Mouse (Mus musculus): ENCODE results near the gene Cfap61. TPM values are rescaled to one million over a fixed set of nuclear protein-coding genes. Genes with fewer than 3 reads are reported as not detected.

Cfap61 gene
- polyA plus RNA-seq, 1 experiment from 2014 or later: 2.2 TPM

DNA sequence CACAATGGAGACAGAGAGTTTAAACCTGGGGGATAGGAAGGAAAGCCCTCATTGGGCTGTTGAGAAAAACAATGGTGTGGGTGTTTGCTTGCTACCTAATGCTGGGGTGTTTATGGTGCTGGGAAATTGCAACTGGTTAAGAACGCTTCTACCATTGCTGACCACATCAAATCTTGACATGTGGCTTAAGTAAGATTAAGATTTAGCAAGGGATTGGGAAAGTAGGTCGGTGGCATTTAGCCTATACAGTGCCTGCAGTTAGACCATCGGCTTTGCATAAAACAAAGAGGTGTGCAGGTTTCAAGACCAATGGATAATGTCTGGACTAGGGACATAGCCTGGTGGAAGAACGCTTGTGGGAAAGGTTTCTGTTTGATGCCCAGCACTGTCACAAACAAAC is 113.1 kb downstream of the Cfap61 start:
- H3K4me1 ChIP-seq (replicated peaks): peaks cover 24% of the 10 kb centered on the region
- H3K27ac ChIP-seq (replicated peaks): no peak overlapping the region
- 86% methylated on average over 4 of the region's 4 CpGs for WGBS

GRCm38 (mm10) chr2:146048221-146048829 is 113.7 kb downstream of the Cfap61 start:
- H3K27ac ChIP-seq (replicated peaks): no peak overlapping the region
- no peaks in the 10 kb centered on the region for H3K9me3 ChIP-seq
- H3K4me1 ChIP-seq (replicated peaks): peaks cover 24% of the 10 kb centered on the region
- no peak for ATAC-seq (ENCODE audit: low read depth)
- H3K27me3 ChIP-seq: peaks cover 15% of the 10 kb centered on the region
- 59% methylated on average over 17 of the region's 17 CpGs for WGBS
- no peak overlapping the region for H3K4me3 ChIP-seq
- no peaks in the 10 kb centered on the region for H3K36me3 ChIP-seq
- H3K9ac ChIP-seq: no peak overlapping the region
- no peak overlapping the region for H3K4me2 ChIP-seq

More for the DNA sequence above, 113.1 kb downstream of the Cfap61 start:
- Histone ChIP-seq H3K36me3 (no peaks in the 10 kb centered on the region), H3K4me2 (no peak overlapping the region), H3K27me3 (peaks cover 15% of the 10 kb centered on the region), H3K4me3 (no peak overlapping the region), H3K9me3 (no peaks in the 10 kb centered on the region), H3K9ac (no peak overlapping the region)
- ATAC-seq (ENCODE audit: low read depth): no peak

GRCm38 (mm10) chr2:146049339-146049738 is 114.8 kb downstream of the Cfap61 start:
- WGBS: 79% methylated on average over 5 of the region's 5 CpGs
- H3K27ac ChIP-seq (replicated peaks): no peak overlapping the region
- H3K4me1 ChIP-seq (replicated peaks): peaks cover 19% of the 10 kb centered on the region
- peaks cover 16% of the 10 kb centered on the region for H3K27me3 ChIP-seq
- no peaks in the 10 kb centered on the region for H3K36me3 ChIP-seq
- no peak overlapping the region for H3K9ac ChIP-seq
- no peaks in the 10 kb centered on the region for H3K9me3 ChIP-seq
- H3K4me3 ChIP-seq: no peak overlapping the region
- no peak overlapping the region for H3K4me2 ChIP-seq
- no peak for ATAC-seq (ENCODE audit: low read depth)

DNA sequence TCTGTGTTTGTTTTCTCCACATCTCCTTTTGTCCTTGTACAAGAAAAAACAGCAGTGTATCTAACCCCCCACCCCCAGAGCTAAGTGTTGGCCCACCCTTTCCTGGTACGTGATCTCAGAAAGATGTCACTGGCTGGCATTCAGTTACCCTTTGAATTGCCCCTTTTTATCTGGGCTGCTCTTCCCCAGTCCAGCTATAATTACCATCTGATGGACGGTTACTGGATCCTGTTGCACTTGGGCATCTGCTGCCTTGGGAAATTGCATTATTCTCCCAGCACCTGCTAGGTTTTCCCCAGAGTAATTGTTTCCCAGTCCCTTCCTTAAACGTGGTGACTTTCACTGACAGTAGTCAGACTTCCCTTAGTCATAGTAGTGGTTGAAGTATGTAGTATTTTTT is 115.5 kb downstream of the Cfap61 start:
- no peaks in the 10 kb centered on the region for H3K36me3 ChIP-seq
- H3K9ac ChIP-seq: no peak overlapping the region
- H3K9me3 ChIP-seq: no peaks in the 10 kb centered on the region
- no peak overlapping the region for H3K4me3 ChIP-seq
- H3K4me1 ChIP-seq (replicated peaks): peaks cover 12% of the 10 kb centered on the region
- no peak overlapping the region for H3K27ac ChIP-seq (replicated peaks)
- 21% methylated on average over 3 of the region's 3 CpGs for WGBS
- H3K27me3 ChIP-seq: peaks cover 17% of the 10 kb centered on the region
- ATAC-seq (ENCODE audit: low read depth): no peak
- H3K4me2 ChIP-seq: no peak overlapping the region

DNA sequence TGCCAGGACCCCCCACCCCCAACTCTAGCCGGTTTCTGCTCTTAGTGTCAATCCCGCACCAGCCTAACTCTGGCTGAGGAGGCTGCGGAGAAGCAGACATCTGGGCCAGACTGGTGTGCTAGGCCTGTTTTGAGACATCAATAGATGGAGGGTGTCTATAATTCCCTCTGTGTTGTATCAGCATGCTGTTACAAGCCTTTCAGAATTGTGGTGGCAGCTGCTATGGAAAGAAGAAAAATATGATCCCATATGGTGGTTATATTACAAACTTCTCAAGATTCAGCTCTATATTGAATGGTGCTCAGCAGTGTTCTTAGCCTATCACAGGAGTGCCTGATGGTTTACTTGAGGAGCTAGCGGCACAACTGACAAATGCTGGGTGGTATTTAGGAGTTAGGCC is 116.8 kb downstream of the Cfap61 start:
- H3K27me3 ChIP-seq: peaks cover 17% of the 10 kb centered on the region
- H3K4me2 ChIP-seq: no peak overlapping the region
- no peak overlapping the region for H3K4me3 ChIP-seq
- no peaks in the 10 kb centered on the region for H3K4me1 ChIP-seq (replicated peaks)
- WGBS: 84% methylated on average over 4 of the region's 4 CpGs
- H3K27ac ChIP-seq (replicated peaks): no peak overlapping the region
- no peaks in the 10 kb centered on the region for H3K36me3 ChIP-seq
- H3K9me3 ChIP-seq: no peaks in the 10 kb centered on the region
- no peak overlapping the region for H3K9ac ChIP-seq
- ATAC-seq (ENCODE audit: low read depth): no peak

DNA sequence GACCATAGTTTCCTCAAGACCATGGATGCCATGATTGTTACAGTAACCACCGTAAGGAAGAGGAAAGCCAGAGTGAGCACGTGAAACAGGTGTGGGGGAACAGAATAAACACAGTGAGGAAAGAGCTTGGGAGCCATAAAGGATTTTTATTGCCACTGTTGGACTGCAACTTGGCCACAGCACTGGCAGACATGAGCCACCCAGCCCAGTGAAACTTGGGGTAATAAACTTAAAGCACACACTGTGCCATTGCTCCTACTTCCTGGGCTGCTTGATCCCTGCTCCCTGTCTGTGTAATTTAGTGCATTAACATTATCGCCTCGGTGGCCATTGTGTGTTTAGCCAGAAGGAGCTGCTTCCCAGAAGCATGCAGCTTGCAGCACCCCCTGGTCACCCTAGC is 122.5 kb downstream of the Cfap61 start:
- no peak overlapping the region for H3K9ac ChIP-seq
- ATAC-seq (ENCODE audit: low read depth): no peak
- peaks cover 28% of the 10 kb centered on the region for H3K4me1 ChIP-seq (replicated peaks)
- H3K4me2 ChIP-seq: no peak overlapping the region
- WGBS: 38% methylated on average over 4 of the region's 4 CpGs
- H3K4me3 ChIP-seq: no peak overlapping the region
- no peaks in the 10 kb centered on the region for H3K9me3 ChIP-seq
- H3K27ac ChIP-seq (replicated peaks): no peak overlapping the region
- H3K36me3 ChIP-seq: no peaks in the 10 kb centered on the region
- H3K27me3 ChIP-seq: peaks cover 5% of the 10 kb centered on the region; the same call in 1 of the 2 replicates

GRCm38 (mm10) chr2:146058791-146059190 is 124.2 kb downstream of the Cfap61 start:
- Histone ChIP-seq H3K27me3 (peaks cover 5% of the 10 kb centered on the region; the same call in 1 of the 2 replicates), H3K36me3 (no peaks in the 10 kb centered on the region), H3K4me3 (no peak overlapping the region), H3K9me3 (no peaks in the 10 kb centered on the region), H3K4me1 (replicated peaks) (peaks cover 45% of the 10 kb centered on the region), H3K9ac (no peak overlapping the region), H3K27ac (replicated peaks) (no peak overlapping the region), H3K4me2 (no peak overlapping the region)
- WGBS: 37% methylated on average over 3 of the region's 3 CpGs
- ATAC-seq (ENCODE audit: low read depth): no peak

DNA sequence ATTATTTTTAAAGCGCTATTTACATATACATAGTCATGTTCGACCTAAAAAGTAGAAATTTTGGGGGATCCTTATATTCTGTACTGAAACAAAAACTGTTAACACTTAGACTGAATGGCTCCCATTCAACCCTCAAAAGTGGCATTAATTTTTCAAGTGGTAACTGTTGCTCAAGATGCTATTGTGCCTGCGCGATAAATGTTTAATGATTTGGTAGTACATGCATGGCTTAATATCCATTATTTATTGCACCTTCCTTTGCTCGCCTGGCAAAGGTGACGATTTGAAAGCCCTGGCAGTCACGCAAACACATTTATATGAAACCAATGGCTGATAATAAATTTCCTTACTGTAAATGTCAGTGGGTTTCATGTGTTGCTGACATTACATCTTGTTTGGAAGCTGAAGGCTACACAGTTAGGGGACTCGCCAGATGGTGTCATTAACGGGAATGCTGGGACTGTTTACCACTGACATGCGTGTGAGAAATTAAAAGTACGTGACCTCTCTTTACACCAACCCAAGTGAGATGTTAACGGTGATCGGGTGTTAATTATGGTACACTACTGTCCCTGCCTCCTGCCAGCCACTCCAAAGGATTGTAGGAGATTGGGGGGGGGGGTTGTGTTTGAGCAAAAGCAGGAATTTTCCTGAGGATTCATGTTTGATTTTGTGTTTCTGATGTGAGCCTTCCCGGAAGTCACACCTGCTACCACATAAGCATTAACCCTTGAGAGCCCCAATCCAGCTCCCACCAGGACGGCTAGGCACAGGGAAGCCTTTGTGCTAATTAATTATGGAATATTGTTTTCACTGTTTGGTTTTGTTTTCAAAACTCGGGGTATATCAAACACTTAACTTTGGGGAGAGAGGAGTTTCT is 127.1 kb downstream of the Cfap61 start:
- Histone ChIP-seq H3K27ac (replicated peaks) (0 out of 2 replicates have a peak overlapping the region, but pooled peaks have one; percentile 18), H3K9ac (0 out of 2 replicates have a peak overlapping the region, but pooled peaks have one; percentile 8), H3K4me3 (no peak overlapping the region), H3K4me1 (replicated peaks) (peaks cover 45% of the 10 kb centered on the region), H3K36me3 (no peaks in the 10 kb centered on the region), H3K4me2 (peak overlapping the region; percentile 47), H3K27me3 (no peaks in the 10 kb centered on the region), H3K9me3 (no peaks in the 10 kb centered on the region)
- ATAC-seq (ENCODE audit: low read depth): peak; percentile 79
- WGBS: 22% methylated on average over 16 of the region's 16 CpGs

GRCm38 (mm10) chr2:146062330-146063092 is 127.9 kb downstream of the Cfap61 start:
- WGBS: 7% methylated on average over 13 of the region's 13 CpGs
- H3K4me1 ChIP-seq (replicated peaks): peaks cover 45% of the 10 kb centered on the region
- H3K27me3 ChIP-seq: no peaks in the 10 kb centered on the region
- H3K9me3 ChIP-seq: no peaks in the 10 kb centered on the region
- 0 out of 2 replicates have a peak overlapping the region, but pooled peaks have one; percentile 8 for H3K9ac ChIP-seq
- H3K4me2 ChIP-seq: peak overlapping the region; percentile 47
- 0 out of 2 replicates have a peak overlapping the region, but pooled peaks have one; percentile 4 for H3K27ac ChIP-seq (replicated peaks)
- ATAC-seq (ENCODE audit: low read depth): no peak
- peak overlapping the region; percentile 6; the same call in 1 of the 2 replicates for H3K4me3 ChIP-seq
- no peaks in the 10 kb centered on the region for H3K36me3 ChIP-seq

GRCm38 (mm10) chr2:146063093-146064074 is 128.8 kb downstream of the Cfap61 start:
- H3K27ac ChIP-seq (replicated peaks): 0 out of 2 replicates have a peak overlapping the region, but pooled peaks have one; percentile 4

GRCm38 (mm10) chr2:146067364-146067763 is 132.8 kb downstream of the Cfap61 start:
- Histone ChIP-seq H3K27ac (replicated peaks) (no peak overlapping the region), H3K4me2 (no peak overlapping the region), H3K27me3 (no peaks in the 10 kb centered on the region), H3K4me3 (no peak overlapping the region), H3K4me1 (replicated peaks) (peaks cover 14% of the 10 kb centered on the region), H3K36me3 (no peaks in the 10 kb centered on the region), H3K9ac (no peak overlapping the region), H3K9me3 (no peaks in the 10 kb centered on the region)
- WGBS: 39% methylated on average over 4 of the region's 4 CpGs
- no peak for ATAC-seq (ENCODE audit: low read depth)

More at GRCm38 (mm10) chr2:146063093-146064074, 128.8 kb downstream of the Cfap61 start:
- Histone ChIP-seq H3K4me3 (no peak overlapping the region), H3K4me1 (replicated peaks) (peaks cover 45% of the 10 kb centered on the region), H3K27me3 (no peaks in the 10 kb centered on the region), H3K4me2 (peak overlapping the region; percentile 47), H3K9ac (no peak overlapping the region), H3K36me3 (no peaks in the 10 kb centered on the region), H3K9me3 (no peaks in the 10 kb centered on the region)
- peak; percentile 38; the same call in 1 of the 2 replicates for ATAC-seq (ENCODE audit: low read depth)
- 33% methylated on average over 11 of the region's 11 CpGs for WGBS

Data from neural tube, embryonic 13.5 days (tissue).